Mouse (Mus musculus) duodenum, adult 2 months (tissue): ENCODE data around the gene Nfatc2. TPM values are rescaled to one million over a fixed set of nuclear protein-coding genes. Genes with fewer than 3 reads are reported as not detected.

Experiments
- polyA plus RNA-seq: library from polyadenylated mRNA; depleted of rRNA; stranded (reverse); fragments of >200 nt; gene quantifications from 2 replicates; pipeline ENCODE4 v1.2.3, GENCODE M21; 2012; ENCODE audit warnings: low replicate concordance; rRNA removed

Nfatc2 gene
- 1.7 and 3.4 TPM in 2 replicates for polyA plus RNA-seq

DNA sequence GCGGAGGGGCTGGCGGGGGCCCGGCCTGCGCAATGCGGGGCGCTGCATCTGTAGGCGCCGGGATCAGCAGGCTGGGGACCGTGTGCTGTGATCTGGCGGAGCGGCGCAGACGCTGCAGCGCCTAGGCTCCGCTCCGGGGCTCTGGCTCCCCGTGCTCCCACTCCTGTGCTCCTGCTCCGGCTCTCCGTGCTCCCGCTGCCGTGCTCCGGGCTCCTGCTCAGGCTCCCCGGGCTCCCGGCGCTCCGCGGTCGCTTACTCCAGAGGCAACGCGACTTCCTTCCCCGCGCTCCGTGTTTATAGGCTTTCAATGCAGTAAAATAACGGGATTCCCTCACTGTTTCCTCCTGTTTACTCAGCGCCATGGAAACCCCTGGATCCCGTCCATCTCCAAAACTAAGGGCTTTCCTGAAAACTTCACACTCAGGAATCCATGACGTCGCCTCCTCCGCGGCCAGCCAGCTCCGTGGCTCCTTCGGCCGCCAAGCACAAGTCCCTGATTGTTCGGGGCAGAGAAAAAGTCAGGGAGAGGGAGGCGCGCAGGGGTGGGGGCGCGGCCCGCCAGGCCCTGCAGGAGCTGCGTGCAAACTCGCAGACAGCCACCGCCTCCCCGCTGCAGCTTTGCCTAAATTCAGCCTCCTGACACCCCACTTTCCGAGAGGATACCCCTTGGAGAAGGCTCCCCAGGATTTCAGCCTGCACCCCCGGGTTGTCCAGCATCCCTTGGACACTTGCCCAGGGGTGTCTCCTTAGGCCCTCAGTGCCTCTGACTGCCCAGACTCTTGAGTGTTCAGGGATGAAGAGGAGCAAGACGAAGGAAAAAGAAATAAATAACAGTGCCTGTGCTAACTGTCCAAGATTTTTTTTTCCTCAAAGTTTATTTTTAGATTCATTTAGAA, at the start of gene Nfatc2:
TSS of gene Nfatc2 (minus strand) at position 167 of the 896 bp plus-strand sequence.

Other genes starting within 250 kb of the Nfatc2 start
- 104 and 186 TPM in 2 replicates for gene Atp9a, start 140.8 kb upstream of the Nfatc2 start, polyA plus RNA-seq
- 0.11 TPM in 1 of 2 replicates, not detected in the other for gene Sall4, start 166.3 kb upstream of the Nfatc2 start, polyA plus RNA-seq